Mouse (Mus musculus) cerebellum, postnatal 4 days (tissue): ENCODE data around the gene Olfr152.

Source experiments
- DNase-seq, 2 experiments: peaks; one replicate each; pipeline ENCODE4 v3.0.0; 2022; ENCODE audit warnings: low spot score in 2 of 2, mixed read lengths in 1 of 2

Olfr152 gene

DNA sequence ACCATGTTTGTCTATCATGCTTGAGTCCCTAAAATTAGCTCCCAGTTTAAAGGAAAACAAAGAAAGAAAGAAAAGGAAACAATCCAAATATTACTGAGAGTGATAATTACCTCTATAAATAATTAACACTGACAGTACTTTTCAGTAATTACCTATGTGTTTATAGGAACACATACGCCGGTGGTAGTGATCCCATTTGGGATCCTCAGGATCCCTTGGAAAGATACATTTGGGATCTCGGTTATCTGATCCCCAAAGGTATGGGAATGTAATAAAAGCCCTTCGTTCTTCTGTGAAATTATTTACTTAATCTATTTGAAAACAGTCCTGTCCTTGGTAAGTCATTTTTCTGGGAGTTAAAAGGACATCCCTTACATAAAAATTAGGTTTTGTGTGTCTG lies at the start of gene Olfr152:
Gene Olfr152, plus strand, starts transcription at position 301 of the 400 bp plus-strand sequence.
- no peak for DNase-seq

DNA sequence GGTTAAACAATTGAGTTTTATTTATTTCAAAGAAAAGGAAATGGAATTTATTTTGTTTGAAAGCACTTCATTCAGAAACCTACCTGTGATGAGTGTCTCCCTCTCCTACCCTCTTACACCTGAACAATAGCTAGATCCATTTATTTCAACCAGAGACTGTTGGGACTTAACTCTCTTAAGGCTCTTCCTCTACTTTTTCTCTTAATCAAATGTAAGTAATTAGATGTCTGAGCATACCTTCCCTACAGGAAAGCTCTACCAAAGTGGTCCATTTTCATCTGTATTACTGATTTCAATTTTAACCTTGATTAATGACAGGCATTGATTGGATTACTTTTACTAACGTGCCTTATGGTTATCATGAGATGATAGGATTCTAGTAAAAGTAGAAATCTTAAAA lies 39.4 kb upstream of the Olfr152 start, which contains the start of gene Olfr1138:
Gene Olfr1138, minus strand, starts transcription at position 101 of the 400 bp plus-strand sequence.
- DNase-seq, result no peak

DNA sequence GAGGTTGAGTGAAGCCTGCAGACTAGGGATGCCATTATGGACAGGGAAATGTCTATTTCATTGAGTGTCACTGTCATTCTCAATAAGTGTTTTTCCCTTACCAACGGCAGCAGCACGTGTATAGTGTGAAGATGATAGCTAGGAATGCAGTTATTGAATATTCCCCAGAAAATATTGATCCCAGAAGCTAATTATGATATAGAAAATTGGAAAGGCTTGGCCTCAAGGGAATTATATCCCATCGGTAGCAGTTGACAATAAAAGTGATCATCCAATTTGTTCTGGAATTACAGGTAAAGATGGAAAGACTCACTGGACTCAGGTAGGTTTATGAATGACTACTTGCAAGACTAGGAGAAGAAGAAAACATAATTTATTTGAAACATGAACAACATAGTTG lies 35.8 kb upstream of the Olfr152 start, which contains the start of gene Olfr1140:
Gene Olfr1140, plus strand, starts transcription at position 301 of the 400 bp plus-strand sequence.
- no peak for DNase-seq

DNA sequence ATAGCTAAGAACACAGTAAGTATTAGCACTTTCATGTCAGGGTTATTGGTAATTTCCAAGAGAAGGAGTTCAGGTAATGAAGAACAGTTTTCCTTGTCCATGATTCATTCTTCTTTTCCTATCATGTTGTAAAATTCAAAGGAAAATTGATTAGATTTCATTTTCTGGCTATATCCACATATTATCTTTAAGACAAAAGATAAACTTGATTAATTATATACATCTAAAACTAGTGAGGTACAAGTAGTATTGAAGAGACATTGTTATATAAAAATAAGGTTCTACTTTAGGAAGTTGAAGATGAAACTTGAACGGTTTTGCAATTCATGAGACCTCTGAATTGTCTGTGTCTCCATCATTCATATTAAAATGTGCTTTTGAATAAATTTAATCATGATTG lies 25.4 kb upstream of the Olfr152 start, which contains the start of gene Olfr1141:
Gene Olfr1141, minus strand, starts transcription at position 101 of the 400 bp plus-strand sequence.
- no peak for DNase-seq

DNA sequence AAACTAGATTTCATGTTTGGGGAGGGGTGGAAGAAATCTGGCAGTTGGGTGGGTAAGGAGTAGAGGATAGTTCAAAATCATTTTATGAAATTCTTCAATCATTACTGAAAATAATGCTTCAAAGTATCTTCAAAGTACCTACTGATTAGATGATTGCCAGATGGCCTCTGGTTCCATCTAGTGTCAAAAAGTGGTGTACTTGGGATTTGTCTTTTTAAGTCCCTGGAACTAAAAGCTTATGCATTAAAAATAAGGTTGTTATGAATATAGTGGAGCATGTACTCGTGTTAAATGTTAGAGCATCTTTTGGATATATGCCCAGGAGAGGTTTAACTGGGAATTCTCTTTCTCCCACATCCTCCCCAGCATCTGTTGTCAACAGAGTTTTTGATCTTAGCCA lies 3.1 kb upstream of the Olfr152 start:
- no peak for DNase-seq

DNA sequence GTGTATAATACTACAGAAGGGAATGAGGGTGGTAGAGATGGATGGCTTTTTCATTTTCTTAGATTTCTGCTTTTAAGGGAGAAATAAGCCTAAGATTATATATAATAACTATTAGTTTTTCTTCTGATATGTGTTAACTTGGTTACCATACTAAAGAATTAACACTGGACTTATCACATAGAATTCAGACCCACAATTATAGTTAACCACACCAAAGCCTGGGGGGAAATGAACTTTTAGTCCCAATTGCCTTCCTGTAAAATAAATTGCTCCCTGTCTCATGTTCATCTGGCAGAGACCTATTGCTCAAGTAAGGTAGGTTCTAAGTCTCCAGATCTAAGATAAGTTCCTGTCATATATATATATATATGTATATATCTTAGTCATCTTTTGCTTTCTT lies 21.0 kb downstream of the Olfr152 start, which contains the start of gene Olfr1143:
Gene Olfr1143, plus strand, starts transcription at position 301 of the 400 bp plus-strand sequence.
- no peak for DNase-seq

DNA sequence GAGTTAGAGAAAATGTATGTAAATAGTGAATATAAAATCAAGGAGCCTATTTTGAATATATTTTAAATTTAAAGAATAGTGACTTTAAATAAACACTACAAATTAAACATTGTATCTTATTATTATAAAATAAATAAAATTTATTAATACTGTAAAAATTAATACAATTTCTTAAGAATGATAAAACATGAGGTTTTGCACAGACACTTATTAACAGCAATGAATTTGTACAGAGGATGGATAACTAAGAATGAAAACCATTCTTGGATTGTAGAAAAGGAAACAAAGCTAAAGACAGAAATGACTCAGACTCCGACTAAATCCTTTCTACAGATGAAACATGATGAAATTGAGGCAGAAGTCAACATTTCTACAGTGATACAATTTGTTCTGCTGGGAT lies 30.2 kb downstream of the Olfr152 start, which contains the start of gene Olfr1145:
Gene Olfr1145, plus strand, starts transcription at position 301 of the 400 bp plus-strand sequence.
- no peak for DNase-seq

DNA sequence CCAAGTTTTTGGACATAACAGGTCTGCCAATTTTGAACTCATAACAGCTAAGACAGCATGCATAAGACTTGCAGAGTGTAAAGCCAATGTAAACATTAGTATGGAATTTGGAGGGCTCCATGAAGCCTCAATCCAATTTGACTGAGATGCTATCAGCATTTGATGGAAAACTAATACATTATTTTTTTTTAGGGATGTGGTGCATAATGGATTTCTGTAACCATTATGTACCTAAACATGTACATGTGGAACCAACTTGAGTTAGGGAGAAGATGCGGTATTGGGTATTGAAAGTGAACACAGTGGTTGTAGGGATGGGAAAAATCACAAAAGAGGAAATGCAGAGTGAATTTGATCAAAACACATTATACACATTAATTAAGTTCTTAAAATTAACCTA lies 51.0 kb downstream of the Olfr152 start, which contains the start of gene Olfr1148:
Gene Olfr1148, plus strand, starts transcription at position 301 of the 400 bp plus-strand sequence.
- DNase-seq, result no peak
